Mouse (Mus musculus): ENCODE results near the gene Fbxo41.

Gene Fbxo41

GRCm38 (mm10) chr6:85496976-85497375 lies 5.8 kb downstream of the Fbxo41 start:
- no peak for DNase-seq (ENCODE audit: extremely low spot score, low read depth, low spot score)

DNA sequence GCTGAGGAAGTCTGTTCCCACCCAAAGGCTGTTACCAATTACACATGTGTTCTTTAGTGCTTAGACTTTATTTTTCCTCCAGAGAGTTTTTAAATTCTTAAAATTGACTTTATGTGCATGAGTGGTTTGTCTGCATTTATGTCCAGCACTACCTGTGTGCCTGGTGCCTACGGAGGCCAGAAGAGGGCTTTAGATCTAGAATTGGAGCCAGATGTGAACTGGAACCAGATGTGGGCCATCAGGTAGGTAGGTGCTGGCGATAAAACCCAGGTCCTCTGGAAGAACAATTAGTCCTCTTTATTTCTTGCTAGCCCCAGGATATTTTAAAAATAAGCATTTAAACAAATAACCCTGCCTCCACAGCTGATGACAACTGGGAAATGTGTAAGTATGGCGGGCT lies 11.2 kb downstream of the Fbxo41 start:
- peak; percentile 70 for DNase-seq (ENCODE audit: extremely low spot score, low read depth, low spot score)

- no peak for DNase-seq (ENCODE audit: extremely low spot score, low read depth, low spot score)
These were observed 12.5 kb downstream of the Fbxo41 start for GRCm38 (mm10) chr6:85490252-85490651.

GRCm38 (mm10) chr6:85489717-85490116 lies 13.1 kb downstream of the Fbxo41 start:
- DNase-seq (ENCODE audit: extremely low spot score, low read depth, low spot score) = no peak

- no peak for DNase-seq (ENCODE audit: extremely low spot score, low read depth, low spot score)
These were observed 14.3 kb downstream of the Fbxo41 start for GRCm38 (mm10) chr6:85488510-85488909.

GRCm38 (mm10) chr6:85485738-85486137 lies 17.1 kb downstream of the Fbxo41 start:
- DNase-seq (ENCODE audit: extremely low spot score, low read depth, low spot score) = no peak

DNA sequence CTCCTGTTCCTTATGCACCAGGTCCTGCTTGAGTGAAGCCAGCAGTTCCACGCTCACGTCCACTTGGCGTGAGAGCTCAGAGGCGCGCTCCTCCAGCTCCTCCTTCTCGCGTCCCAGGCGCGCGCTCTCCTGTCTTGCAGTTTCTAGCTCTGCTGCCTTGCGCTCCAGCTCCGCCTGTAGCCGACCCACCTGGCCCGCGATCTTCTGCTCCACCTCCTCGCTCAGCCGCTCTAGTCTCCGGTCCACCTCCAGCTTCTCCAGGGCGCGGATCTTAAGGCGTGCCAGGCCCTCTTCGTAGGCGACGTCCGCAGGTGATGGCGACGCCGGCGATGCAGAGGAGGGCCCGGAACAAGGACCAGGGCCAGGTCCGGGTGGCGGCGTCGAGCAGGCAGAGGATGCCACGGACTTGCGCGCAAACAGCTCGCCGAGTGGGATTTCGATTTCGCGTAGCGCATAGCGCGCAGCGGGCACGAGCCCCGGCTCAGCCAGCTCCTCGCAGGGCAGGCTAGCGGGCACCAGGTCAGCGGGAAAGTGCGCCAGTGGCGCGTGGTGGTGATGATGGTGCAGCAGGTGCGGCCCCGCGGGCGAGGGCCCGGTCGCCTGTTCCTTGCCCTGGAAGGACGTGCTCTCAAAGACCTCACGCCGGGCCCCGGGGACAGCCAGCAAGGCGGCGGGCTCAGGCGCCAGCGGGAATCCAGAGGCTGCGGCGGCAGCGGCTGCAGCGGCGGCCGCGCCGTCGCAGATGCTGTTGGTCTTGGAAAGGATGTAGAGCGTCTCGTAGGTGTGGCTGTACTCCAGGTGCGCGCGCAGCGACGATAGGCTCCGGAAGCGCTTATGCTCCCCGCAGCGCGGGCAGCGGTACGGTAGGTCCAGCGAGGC lies 18.7 kb downstream of the Fbxo41 start:
- DNase-seq (ENCODE audit: extremely low spot score, low read depth, low spot score) = no peak

GRCm38 (mm10) chr6:85480685-85481084 lies 22.1 kb downstream of the Fbxo41 start:
- DNase-seq (ENCODE audit: extremely low spot score, low read depth, low spot score) = no peak

- no peak for DNase-seq (ENCODE audit: extremely low spot score, low read depth, low spot score)
These were observed 22.8 kb downstream of the Fbxo41 start for GRCm38 (mm10) chr6:85479979-85480378.

GRCm38 (mm10) chr6:85478416-85478815 lies 24.4 kb downstream of the Fbxo41 start:
- no peak for DNase-seq (ENCODE audit: extremely low spot score, low read depth, low spot score)

GRCm38 (mm10) chr6:85477366-85477917 lies 25.4 kb downstream of the Fbxo41 start:
- DNase-seq (ENCODE audit: extremely low spot score, low read depth, low spot score) = no peak

- DNase-seq (ENCODE audit: extremely low spot score, low read depth, low spot score) = no peak
These were observed 27.2 kb downstream of the Fbxo41 start for GRCm38 (mm10) chr6:85475581-85475980.

DNA sequence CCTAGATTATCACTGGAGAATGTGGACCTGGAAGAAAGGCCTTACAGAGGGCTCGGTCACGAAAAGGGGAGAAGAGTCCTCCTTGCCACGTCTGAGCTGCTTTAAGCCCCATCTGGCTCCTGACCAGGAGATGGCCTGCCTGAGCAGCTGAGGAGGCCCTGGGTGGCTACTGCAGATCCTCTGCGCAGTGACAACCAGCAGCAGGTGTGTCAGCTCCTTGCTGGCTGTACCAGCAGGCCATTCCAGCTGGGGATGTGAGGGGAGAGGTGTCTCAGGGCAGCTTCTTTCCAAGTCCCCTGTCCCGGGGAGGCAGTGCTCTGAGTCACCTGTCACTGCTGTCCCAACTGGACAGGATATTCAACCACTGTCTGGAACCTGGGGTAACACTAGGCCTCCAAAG lies 30.3 kb downstream of the Fbxo41 start:
- DNase-seq (ENCODE audit: extremely low spot score, low read depth, low spot score) = no peak

DNA sequence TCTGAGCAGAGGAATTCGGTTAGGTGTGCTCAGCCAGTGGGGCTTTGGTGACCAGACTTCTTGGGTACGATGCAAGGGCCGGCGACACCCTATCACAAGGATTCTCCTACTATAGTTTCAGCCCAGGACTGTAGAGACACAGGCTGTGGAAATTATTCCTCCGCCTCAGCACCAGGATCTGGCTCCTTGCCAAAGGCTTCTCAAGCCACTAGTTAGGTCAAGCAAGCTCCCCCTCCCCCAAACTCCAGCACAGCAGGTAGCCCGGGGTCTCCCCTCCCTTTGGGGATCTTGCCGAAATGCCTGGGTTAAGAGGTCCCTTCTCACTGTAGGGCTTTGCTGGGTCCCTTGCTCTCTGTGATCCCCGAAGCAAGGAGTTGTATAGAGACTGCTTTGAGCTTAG lies 30.8 kb downstream of the Fbxo41 start:
- no peak for DNase-seq (ENCODE audit: extremely low spot score, low read depth, low spot score)

DNA sequence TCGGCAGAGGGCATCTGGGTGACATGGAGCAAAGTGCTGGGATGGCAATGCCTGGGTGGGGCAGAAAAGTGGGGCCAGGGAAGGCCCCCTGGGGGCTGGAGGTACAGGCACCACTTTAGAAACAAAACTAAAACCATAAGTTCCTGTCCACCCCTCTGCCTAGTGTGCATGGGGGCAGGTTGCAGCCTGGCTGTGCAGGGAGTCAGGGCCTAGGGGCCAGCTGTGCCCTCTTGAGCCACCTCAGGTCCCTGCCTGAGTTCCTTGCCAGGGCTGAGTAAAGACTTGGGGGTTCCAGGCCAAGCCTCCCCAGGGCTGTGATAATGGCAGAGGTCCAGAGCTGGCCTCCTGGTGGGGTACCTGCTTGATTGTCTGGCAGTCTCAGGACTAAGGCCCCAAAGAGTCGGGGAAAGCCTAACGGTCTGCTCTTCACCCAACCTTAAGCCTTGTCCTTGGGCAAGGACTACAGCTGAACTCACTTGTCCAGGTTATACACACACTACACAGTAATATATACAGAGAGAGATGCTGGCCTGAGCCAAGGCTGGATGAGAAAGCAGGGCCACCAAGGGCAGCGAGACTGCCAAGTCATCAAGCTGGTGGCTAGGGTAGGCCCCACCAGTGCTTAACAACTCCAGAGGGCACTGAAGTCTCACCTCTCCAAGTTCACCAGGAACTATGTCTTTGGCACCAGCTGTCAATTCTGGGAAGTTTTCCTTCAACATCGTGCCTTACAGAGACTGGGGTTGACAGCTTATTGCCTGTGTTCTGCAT lies 32.9 kb downstream of the Fbxo41 start:
- DNase-seq (ENCODE audit: extremely low spot score, low read depth, low spot score) = no peak

DNA sequence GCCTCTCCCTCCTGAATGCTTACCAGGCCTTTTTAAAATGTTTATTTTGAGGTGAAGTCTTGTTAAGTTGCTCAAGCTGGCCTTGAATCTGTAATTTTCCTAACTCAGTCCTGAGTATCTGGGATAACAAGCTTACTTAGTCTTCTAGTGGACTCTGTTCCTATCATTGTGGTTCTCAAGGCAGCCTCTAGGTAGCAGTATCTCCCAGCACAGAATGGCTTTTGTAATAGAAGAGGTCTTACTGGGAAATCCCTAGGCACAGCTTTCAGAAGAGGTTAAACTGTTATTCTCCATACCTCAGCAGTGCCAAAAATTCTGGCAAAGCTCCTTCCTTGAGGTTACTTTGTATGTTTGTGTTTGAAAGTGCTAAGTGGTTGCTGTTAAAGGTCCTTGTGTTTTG lies 37.4 kb downstream of the Fbxo41 start:
- DNase-seq (ENCODE audit: extremely low spot score, low read depth, low spot score) = no peak

DNA sequence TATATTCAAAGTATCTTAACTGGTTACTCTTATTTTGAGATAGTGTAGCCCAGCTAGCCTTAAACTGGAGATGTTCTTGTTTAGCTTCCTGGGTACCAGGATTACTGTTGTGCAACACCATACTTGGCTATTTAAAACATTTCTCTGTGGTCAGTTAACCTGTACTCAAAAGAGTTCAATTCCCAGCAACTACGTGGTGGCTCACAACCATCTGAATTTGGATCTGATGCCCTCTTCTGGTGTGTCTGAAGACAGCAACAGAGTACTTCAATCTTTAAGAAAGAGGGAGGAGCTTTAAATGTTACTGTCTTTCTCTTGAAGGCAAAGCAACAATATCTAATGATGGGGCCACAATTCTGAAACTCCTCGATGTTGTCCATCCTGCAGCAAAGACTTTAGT lies 43.2 kb downstream of the Fbxo41 start:
- no peak for DNase-seq (ENCODE audit: extremely low spot score, low read depth, low spot score)

- no peak for DNase-seq (ENCODE audit: extremely low spot score, low read depth, low spot score)
These were observed 50.0 kb downstream of the Fbxo41 start for GRCm38 (mm10) chr6:85452816-85453215.

GRCm38 (mm10) chr6:85452411-85452665 lies 50.5 kb downstream of the Fbxo41 start:
- no peak for DNase-seq (ENCODE audit: extremely low spot score, low read depth, low spot score)

DNA sequence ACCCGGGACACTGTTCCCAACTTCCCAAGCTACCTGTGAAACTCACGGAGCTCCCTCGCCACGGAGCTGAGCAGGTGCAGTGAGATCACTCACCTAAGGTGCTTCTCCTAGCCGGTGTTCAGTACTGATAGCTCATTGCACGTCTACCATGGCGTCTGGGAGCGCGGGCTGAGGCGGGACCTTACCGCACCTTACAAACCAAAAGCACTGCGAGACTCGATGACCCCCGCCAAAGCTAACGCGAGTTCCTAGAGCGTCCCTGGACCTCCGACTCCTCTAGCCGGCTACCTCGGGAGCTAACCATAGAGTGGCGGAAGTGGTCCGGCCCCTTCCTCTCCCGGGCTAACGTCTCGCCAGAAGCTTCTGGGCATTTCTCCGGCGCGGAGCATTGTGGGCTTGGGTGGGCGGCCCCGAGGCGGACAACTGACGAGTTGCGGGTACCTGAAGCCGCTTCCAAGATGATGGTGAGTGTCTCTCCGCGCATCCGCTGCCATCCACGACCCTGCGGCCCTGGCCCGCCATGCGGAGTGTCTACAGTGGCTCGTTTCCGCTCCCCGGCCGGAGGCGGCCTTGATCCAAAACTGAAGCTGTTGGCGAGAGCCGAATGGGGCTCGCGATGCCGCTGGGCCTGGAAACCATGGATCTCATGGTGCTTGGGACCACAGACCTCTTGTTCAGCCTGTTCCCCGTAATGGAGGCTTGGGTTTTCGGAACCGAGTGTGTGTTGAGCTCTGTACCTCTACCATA lies 51.0 kb downstream of the Fbxo41 start, which contains the start of gene Pradc1:
Gene Pradc1 (minus strand): TSS at position 307 of the 747 bp plus-strand sequence.
- DNase-seq (ENCODE audit: extremely low spot score, low read depth, low spot score) = peak; percentile 87

Data from hindlimb bud, embryonic 11.5 days (tissue).